Comparison of ENCODE assay signal across 32 mouse cellular contexts in the genomic region with DNA sequence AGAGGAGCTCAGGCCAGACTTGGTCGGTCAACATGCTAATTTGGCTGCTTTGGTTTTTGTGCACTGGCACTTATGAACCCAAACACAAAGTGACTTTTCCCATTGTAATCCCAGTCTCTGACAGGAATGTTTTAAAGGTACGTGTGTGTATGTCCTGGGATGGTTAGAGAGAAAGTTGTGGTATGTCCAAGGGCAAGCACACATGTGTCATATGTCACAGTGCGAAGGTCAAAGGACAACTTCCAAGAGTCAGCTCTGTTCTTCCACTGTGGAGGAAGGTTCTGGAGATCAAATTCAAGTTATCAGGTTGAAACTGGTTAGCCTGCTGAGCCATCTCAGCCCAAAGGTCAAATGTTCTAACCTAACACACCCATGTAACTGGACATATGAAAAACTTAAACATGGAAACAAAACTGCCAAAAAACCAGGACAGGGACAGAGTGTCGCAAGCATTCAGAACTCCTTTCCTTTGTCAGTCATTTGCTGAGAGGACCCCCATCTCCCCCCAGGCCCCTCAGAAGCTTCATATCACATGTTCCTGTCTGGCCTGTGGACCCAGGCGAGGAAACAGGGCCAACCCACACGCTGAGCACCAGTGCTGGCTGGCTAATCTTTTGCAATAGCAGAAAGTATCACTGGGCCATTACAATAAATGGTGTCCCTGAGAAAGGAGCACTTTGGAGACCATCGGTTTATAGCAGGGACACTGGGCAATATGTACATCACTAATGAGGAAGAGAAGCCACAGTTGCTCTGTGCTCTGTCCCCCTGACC. TPM values are rescaled to one million over a fixed set of nuclear protein-coding genes. Genes with fewer than 3 reads are reported as not detected.
DNase-seq lines count a peak whose midpoint lies in the region; ATAC-seq and TF ChIP-seq lines count a peak whose summit lies in the region.
"Had no signal": no experiment of that assay in that cellular context is flagged by ENCODE, and none has a peak within 500 bp of the region (broad histone marks: within the 10 kb centered on the region; RNA-seq: fewer than 3 reads in every experiment).

No protein-coding gene starts in this region.

- H3K4me2 ChIP-seq in liver, postnatal 0 days (ENCODE audit: low read depth, low read length) = no peak overlapping the region
- H3K4me2 ChIP-seq: embryonic facial prominence, embryonic 12.5 days; embryonic facial prominence, embryonic 15.5 days; heart, embryonic 12.5 days; heart, embryonic 15.5 days; hindbrain, embryonic 13.5 days had no signal

- peaks cover 18% of the 10 kb centered on the region for H3K4me1 ChIP-seq in heart, embryonic 10.5 days
- peaks cover 33% of the 10 kb centered on the region for H3K4me1 ChIP-seq in liver, postnatal 0 days (ENCODE audit: insufficient read depth)

- no peak for TF ChIP-seq EP300 in liver, postnatal 0 days (IDR thresholded peaks at IDR 0.05; ENCODE audit: low read depth)

- no peaks in the 10 kb centered on the region for H3K36me3 ChIP-seq in heart, embryonic 10.5 days
- H3K36me3 ChIP-seq in liver, postnatal 0 days (replicated peaks; ENCODE audit: insufficient read depth, low read length) = peaks cover 3% of the 10 kb centered on the region; the same call in 1 of the 2 replicates
- H3K36me3 ChIP-seq: embryonic facial prominence, embryonic 12.5 days; embryonic facial prominence, embryonic 15.5 days; G1E; heart, embryonic 12.5 days; heart, embryonic 15.5 days; hindbrain, embryonic 13.5 days had no signal

- no peak overlapping the region for H3K9ac ChIP-seq in liver, postnatal 0 days (replicated peaks)
- H3K9ac ChIP-seq: embryonic facial prominence, embryonic 12.5 days; embryonic facial prominence, embryonic 15.5 days; forebrain, postnatal 0 days; heart, embryonic 12.5 days; heart, embryonic 15.5 days; hindbrain, embryonic 13.5 days had no signal

- no peak for ATAC-seq in liver, postnatal 0 days
- ATAC-seq: forebrain, embryonic 14.5 days; forebrain, postnatal 0 days; hindbrain, embryonic 16.5 days; Patski had no signal

- no peaks in the 10 kb centered on the region for H3K9me3 ChIP-seq in heart, embryonic 10.5 days
- H3K9me3 ChIP-seq in liver, postnatal 0 days (ENCODE audit: low read length) = no peaks in the 10 kb centered on the region
- H3K9me3 ChIP-seq: embryonic facial prominence, embryonic 12.5 days; embryonic facial prominence, embryonic 15.5 days; G1E; heart, embryonic 12.5 days; heart, embryonic 15.5 days; hindbrain, embryonic 13.5 days had no signal

- 84% methylated on average over 7 of the region's 7 CpGs for WGBS in heart, embryonic 10.5 days
- 65% methylated on average over 7 of the region's 7 CpGs for WGBS in liver, postnatal 0 days (ENCODE audit: insufficient replicate concordance)

- no peak overlapping the region for H3K27ac ChIP-seq in heart, embryonic 10.5 days
- H3K27ac ChIP-seq in layer of hippocampus, adult 2 months = peak overlapping the region; percentile 65
- peak overlapping the region; percentile 96 for H3K27ac ChIP-seq in liver, postnatal 0 days (ENCODE audit: low read depth)
- H3K27ac ChIP-seq: embryonic facial prominence, embryonic 12.5 days; embryonic facial prominence, embryonic 15.5 days; gastrocnemius, adult 2 months; heart, adult 2 months; heart, embryonic 15.5 days; hindbrain, embryonic 13.5 days had no signal

- DNase-seq in heart, embryonic 10.5 days (ENCODE audit: low spot score) = peak; percentile 64
- no peak for DNase-seq in heart, postnatal 25 days (ENCODE audit: low spot score)
- DNase-seq in layer of hippocampus, adult 2 months (ENCODE audit: low spot score in 2 of 2) = no peak
- DNase-seq in layer of hippocampus, postnatal 25 days (ENCODE audit: extremely low spot score in 1 of 2, low spot score in 1 of 2) = no peak
- DNase-seq in liver, postnatal 0 days = no peak
- DNase-seq in liver = no peak
- DNase-seq in lung, postnatal 10 days = no peak
- DNase-seq: adrenal gland, adult 2 months; adrenal gland, postnatal 14 days; B cell, adult 2 months; cerebellum, adult 11 months; cerebellum, adult 2 months; cerebellum, adult 9-11 months; cerebellum, postnatal 25 days; forebrain, postnatal 0 days; gastrocnemius, adult 2 months; gastrocnemius, postnatal 14 days; heart, adult 2 months; heart, postnatal 10 days; heart, postnatal 4 days had no signal

- no peak for TF ChIP-seq CTCF in layer of hippocampus, adult 2 months (conservative IDR thresholded peaks at IDR 0.05)
- TF ChIP-seq CTCF in liver, postnatal 0 days (IDR thresholded peaks at IDR 0.05; ENCODE audit: low read depth) = no peak

- no peak overlapping the region for H3K4me3 ChIP-seq in heart, embryonic 10.5 days
- H3K4me3 ChIP-seq in layer of hippocampus, adult 2 months = no peak overlapping the region
- H3K4me3 ChIP-seq in liver, postnatal 0 days (ENCODE audit: low read depth, low read length) = no peak overlapping the region
- H3K4me3 ChIP-seq: embryonic facial prominence, embryonic 12.5 days; embryonic facial prominence, embryonic 15.5 days; gastrocnemius, adult 2 months; heart, adult 2 months; heart, embryonic 12.5 days; heart, embryonic 15.5 days; hindbrain, embryonic 13.5 days had no signal

- intact Hi-C loops in heart, postnatal 25 days (cut with DNase I) = no loop called here

- H3K27me3 ChIP-seq in heart, embryonic 10.5 days (ENCODE audit: insufficient read depth, poor library complexity, severe bottlenecking) = peaks cover 8% of the 10 kb centered on the region; the same call in 1 of the 2 replicates
- H3K27me3 ChIP-seq in liver, postnatal 0 days (ENCODE audit: insufficient read depth, low read length) = no peaks in the 10 kb centered on the region
- H3K27me3 ChIP-seq: embryonic facial prominence, embryonic 12.5 days; embryonic facial prominence, embryonic 15.5 days; heart, embryonic 12.5 days; heart, embryonic 15.5 days; hindbrain, embryonic 13.5 days had no signal

RNA-seq across cellular contexts. Expression of a gene that starts 2.2 kb away (rescaled TPM):
- polyA plus RNA-seq in heart, embryonic 10.5 days (2016; fragmentation: Nextera tagmentation; extraction: Ambion mirVana) = 32.8 and 314 TPM in 2 replicates
- total RNA-seq in heart, postnatal 25 days (2021) = 10 to 100 TPM; 39.7 to 47.5 TPM
- total RNA-seq in layer of hippocampus, adult 2 months (2021) = 100 to 1,000 TPM; 190 to 207 TPM
- 100 to 1,000 TPM; 174 to 257 TPM for total RNA-seq in layer of hippocampus, postnatal 25 days (2021)
- polyA plus RNA-seq in liver, postnatal 0 days (2015; fragmentation: Nextera tagmentation; extraction: Ambion mirVana) = 28,598 and 33,336 TPM in 2 replicates
- total RNA-seq: CH12.LX had no signal
- polyA plus RNA-seq: Patski had no signal

RNA-seq across cellular contexts. Expression of a gene that starts 2.3 kb away (rescaled TPM):
- polyA plus RNA-seq in heart, embryonic 10.5 days (2016; fragmentation: Nextera tagmentation; extraction: Ambion mirVana) = 0.90 TPM in 1 of 2 replicates, not detected in the other
- total RNA-seq in heart, postnatal 25 days (2021) = 1 to 10 TPM; 6.7 to 8.0 TPM
- total RNA-seq in layer of hippocampus, adult 2 months (2021) = 10 to 100 TPM; 10.8 to 11.3 TPM
- total RNA-seq in layer of hippocampus, postnatal 25 days (2021) = 10 to 100 TPM in 1 of 2 experiments, 1 to 10 TPM in 1; 6.6 to 11.5 TPM
- 5.1 and 6.1 TPM in 2 replicates for polyA plus RNA-seq in liver, postnatal 0 days (2015; fragmentation: Nextera tagmentation; extraction: Ambion mirVana)
- total RNA-seq: CH12.LX; common myeloid progenitor, adult 5-6 weeks; forebrain, postnatal 0 days; G1E had no signal
- polyA plus RNA-seq: adrenal gland, adult 2 months; frontal cortex, adult 2 months; G1E; heart, adult 2 months; hindbrain, embryonic 16.5 days; Patski had no signal

RNA-seq across cellular contexts. Expression of a gene that starts 30.5 kb away (rescaled TPM):
- polyA plus RNA-seq in heart, embryonic 10.5 days (2016; fragmentation: Nextera tagmentation; extraction: Ambion mirVana) = 55.6 and 61.9 TPM in 2 replicates
- 10 to 100 TPM; 18.0 to 19.4 TPM for total RNA-seq in heart, postnatal 25 days (2021)
- total RNA-seq in layer of hippocampus, adult 2 months (2021) = 10 to 100 TPM; 18.5 to 21.0 TPM
- 10 to 100 TPM; 20.5 to 22.4 TPM for total RNA-seq in layer of hippocampus, postnatal 25 days (2021)
- polyA plus RNA-seq in liver, postnatal 0 days (2015; fragmentation: Nextera tagmentation; extraction: Ambion mirVana) = 10.1 and 10.8 TPM in 2 replicates
